Mouse (Mus musculus) heart, embryonic 15.5 days (tissue): ENCODE data around the gene Sh2d4b. TPM values are rescaled to one million over a fixed set of nuclear protein-coding genes. Genes with fewer than 3 reads are reported as not detected.

Experiments used
- ATAC-seq: fragments of 200-750 bp; cut with Nextera tagmentation; replicated peaks from 2 replicates; pipeline ENCODE4 v1.8.0; 2017; ENCODE audit warnings: low read depth, moderate TSS enrichment; ENCODE audit not compliant: insufficient number of reproducible peaks, insufficient read depth, low FRiP score
- H3K27ac ChIP-seq: fragments of 300-500 bp; sonication (generic); 2 replicates; pipeline ENCODE4 v1.5.1; 2015; ENCODE audit warnings: mild to moderate bottlenecking, inconsistent platforms
- H3K27me3 ChIP-seq: fragments of 300-500 bp; sonication (generic); 2 replicates; pipeline ENCODE4 v1.6.1; 2015; ENCODE audit warnings: inconsistent platforms
- H3K36me3 ChIP-seq: fragments of 300-500 bp; sonication (generic); 2 replicates; pipeline ENCODE4 v1.6.1; 2015; ENCODE audit warnings: mild to moderate bottlenecking, inconsistent platforms
- H3K4me1 ChIP-seq: fragments of 300-500 bp; sonication (generic); replicated peaks from 2 replicates; pipeline ENCODE4 v1.6.1; 2015; ENCODE audit warnings: inconsistent platforms
- H3K4me2 ChIP-seq: fragments of 300-500 bp; sonication (generic); 2 replicates; pipeline ENCODE4 v1.6.1; 2015; ENCODE audit warnings: inconsistent platforms, mild to moderate bottlenecking, moderate library complexity
- H3K4me3 ChIP-seq: fragments of 300-500 bp; sonication (generic); 2 replicates; pipeline ENCODE4 v1.5.1; 2015; ENCODE audit warnings: mild to moderate bottlenecking, inconsistent platforms
- H3K9ac ChIP-seq: fragments of 300-500 bp; sonication (generic); 2 replicates; pipeline ENCODE4 v1.6.1; 2015; ENCODE audit warnings: mild to moderate bottlenecking, inconsistent platforms
- H3K9me3 ChIP-seq: fragments of 300-500 bp; sonication (generic); replicated peaks from 2 replicates; pipeline ENCODE4 v1.6.1; 2016; ENCODE audit warnings: inconsistent platforms
- WGBS: fragments of 180-500 bp; shearing (Covaris S2); methylation state at CpG from one replicate; pipeline ENCODE4 v1.1.7; 2015; ENCODE audit warnings: mixed read lengths; 5-methylcytosine and 5-hydroxymethylcytosine counted together
- polyA plus RNA-seq: library from polyadenylated mRNA; unstranded; fragments of >200 nt; fragmentation: Nextera tagmentation; extraction: Ambion mirVana; gene quantifications from 2 replicates; pipeline ENCODE4 v1.2.1, GENCODE M21; 2015

The Sh2d4b gene
- polyA plus RNA-seq, 1 experiment from 2014 or later = 0.69 TPM

- H3K27ac ChIP-seq = peak overlapping the region; percentile 43
- no peaks in the 10 kb centered on the region for H3K27me3 ChIP-seq
- no peaks in the 10 kb centered on the region for H3K36me3 ChIP-seq
- no peaks in the 10 kb centered on the region for H3K9me3 ChIP-seq
- peak; percentile 47 for ATAC-seq
- WGBS = 48% methylated on average over 10 of the region's 10 CpGs
- H3K4me2 ChIP-seq = peak overlapping the region; percentile 16; the same call in 1 of the 2 replicates
- H3K4me1 ChIP-seq = peaks cover 24% of the 10 kb centered on the region
- no peak overlapping the region for H3K9ac ChIP-seq
- no peak overlapping the region for H3K4me3 ChIP-seq
These were observed 31.5 kb upstream of the Sh2d4b start for GRCm38 (mm10) chr14:40924378-40925113.

GRCm38 (mm10) chr14:40921241-40921640, 28.2 kb upstream of the Sh2d4b start:
- ATAC-seq = no peak
- H3K4me1 ChIP-seq = peaks cover 13% of the 10 kb centered on the region
- no peaks in the 10 kb centered on the region for H3K36me3 ChIP-seq
- H3K4me3 ChIP-seq = no peak overlapping the region
- no peaks in the 10 kb centered on the region for H3K9me3 ChIP-seq
- no peak overlapping the region for H3K27ac ChIP-seq
- H3K27me3 ChIP-seq = no peaks in the 10 kb centered on the region
- H3K4me2 ChIP-seq = no peak overlapping the region
- 83% methylated on average over 1 of the region's 1 CpGs for WGBS
- no peak overlapping the region for H3K9ac ChIP-seq

DNA sequence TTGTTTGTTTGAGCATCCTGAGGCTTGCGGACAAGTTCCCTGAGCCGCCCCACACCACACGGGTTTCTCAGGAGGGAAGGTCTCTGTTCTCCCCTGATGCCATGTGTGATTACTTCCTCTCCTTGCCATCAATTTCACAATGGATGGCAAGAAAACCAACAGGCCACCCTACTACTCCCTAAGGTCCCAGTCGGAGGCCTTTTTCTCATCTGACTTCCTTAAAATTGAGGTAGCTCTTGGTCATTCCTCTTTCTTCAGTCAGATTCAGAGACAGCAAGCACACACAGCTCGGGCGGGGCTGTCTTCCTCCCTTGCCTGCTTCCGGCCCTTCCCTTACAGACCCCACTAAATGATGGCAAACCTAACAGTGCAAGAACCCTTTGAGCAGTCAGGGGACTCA, 26.5 kb upstream of the Sh2d4b start:
- H3K4me1 ChIP-seq = peaks cover 20% of the 10 kb centered on the region
- ATAC-seq = no peak
- no peak overlapping the region for H3K4me2 ChIP-seq
- no peak overlapping the region for H3K9ac ChIP-seq
- H3K36me3 ChIP-seq = no peaks in the 10 kb centered on the region
- H3K27ac ChIP-seq = no peak overlapping the region
- WGBS = 81% methylated on average over 7 of the region's 7 CpGs
- H3K9me3 ChIP-seq = no peaks in the 10 kb centered on the region
- H3K4me3 ChIP-seq = no peak overlapping the region
- H3K27me3 ChIP-seq = no peaks in the 10 kb centered on the region

DNA sequence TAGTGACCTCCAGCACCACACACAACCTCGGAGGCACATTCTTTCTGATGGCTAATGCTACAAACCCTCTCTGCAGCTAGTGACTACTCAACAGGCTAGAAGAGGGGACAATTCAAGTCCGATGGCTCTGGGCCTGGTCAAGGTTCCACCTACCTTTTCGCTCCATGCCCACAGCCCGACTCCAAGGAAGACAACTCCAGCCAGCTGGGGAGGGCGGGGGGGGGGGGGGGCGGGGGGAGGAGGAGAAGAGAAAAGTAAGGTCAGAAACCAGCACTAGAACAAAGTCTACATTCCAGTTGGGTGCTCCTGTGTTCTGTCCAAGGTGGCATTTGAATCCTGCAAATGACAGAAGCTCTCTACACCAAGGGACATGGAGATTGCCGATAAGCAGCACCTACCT, 25.4 kb upstream of the Sh2d4b start:
- H3K27me3 ChIP-seq = no peaks in the 10 kb centered on the region
- H3K9me3 ChIP-seq = no peaks in the 10 kb centered on the region
- H3K9ac ChIP-seq = no peak overlapping the region
- H3K36me3 ChIP-seq = peaks cover 2% of the 10 kb centered on the region
- no peak overlapping the region for H3K4me3 ChIP-seq
- no peak overlapping the region for H3K27ac ChIP-seq
- H3K4me1 ChIP-seq = peaks cover 24% of the 10 kb centered on the region
- no peak for ATAC-seq
- WGBS = 65% methylated on average over 6 of the region's 7 CpGs
- no peak overlapping the region for H3K4me2 ChIP-seq

DNA sequence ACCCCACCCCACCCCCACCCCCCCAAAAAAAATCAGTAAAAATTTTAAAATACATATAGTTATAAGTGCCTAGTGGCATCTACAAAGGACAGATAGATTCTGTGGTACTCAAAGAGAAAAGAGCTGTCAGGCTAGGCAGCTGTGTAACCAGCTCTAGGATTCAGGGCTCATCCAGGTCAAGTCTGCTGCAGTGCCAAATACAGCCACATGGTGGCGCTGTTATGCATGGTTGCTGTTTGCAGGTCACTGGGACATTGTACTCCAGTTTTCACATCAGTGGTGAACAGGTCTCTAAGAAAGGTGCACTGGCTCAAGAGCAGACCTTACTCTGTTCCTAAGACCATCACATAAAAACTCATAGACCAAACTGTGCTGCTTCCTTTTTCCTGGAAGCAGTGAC, 24.6 kb upstream of the Sh2d4b start:
- Histone ChIP-seq H3K27me3 (no peaks in the 10 kb centered on the region), H3K36me3 (peaks cover 11% of the 10 kb centered on the region), H3K27ac (no peak overlapping the region), H3K4me2 (no peak overlapping the region), H3K4me1 (peaks cover 24% of the 10 kb centered on the region), H3K4me3 (no peak overlapping the region), H3K9me3 (no peaks in the 10 kb centered on the region), H3K9ac (no peak overlapping the region)
- 0% methylated on average over 1 of the region's 1 CpGs for WGBS
- no peak for ATAC-seq

GRCm38 (mm10) chr14:40916667-40917066, 23.6 kb upstream of the Sh2d4b start:
- H3K27me3 ChIP-seq = no peaks in the 10 kb centered on the region
- 89% methylated on average over 15 of the region's 15 CpGs for whole genome bisulfite sequencing

DNA sequence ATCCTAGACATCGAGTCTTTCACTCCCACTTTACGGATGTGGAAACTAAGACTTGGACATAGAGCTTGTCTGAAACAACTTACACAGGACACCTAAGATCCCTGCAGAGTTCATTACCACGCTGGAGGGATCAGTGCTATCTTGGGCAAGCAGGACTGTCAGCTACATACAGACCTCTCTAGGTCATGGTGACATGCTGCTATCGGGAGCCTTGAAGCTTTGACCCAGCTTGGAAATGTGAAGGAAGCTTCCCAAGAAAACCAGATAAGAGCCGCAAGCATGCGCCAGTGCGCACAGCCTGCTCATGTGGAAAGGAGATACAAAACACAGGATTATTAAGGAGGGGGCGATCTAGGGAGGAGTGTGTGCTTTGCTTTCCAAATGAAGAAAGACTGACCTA, 22.8 kb upstream of the Sh2d4b start:
- H3K36me3 ChIP-seq = peaks cover 11% of the 10 kb centered on the region
- peaks cover 24% of the 10 kb centered on the region for H3K4me1 ChIP-seq
- H3K9ac ChIP-seq = no peak overlapping the region
- H3K27me3 ChIP-seq = no peaks in the 10 kb centered on the region
- H3K4me2 ChIP-seq = no peak overlapping the region
- no peaks in the 10 kb centered on the region for H3K9me3 ChIP-seq
- no peak overlapping the region for H3K4me3 ChIP-seq
- H3K27ac ChIP-seq = no peak overlapping the region
- 62% methylated on average over 8 of the region's 8 CpGs for WGBS
- ATAC-seq = no peak

More at GRCm38 (mm10) chr14:40916667-40917066, 23.6 kb upstream of the Sh2d4b start:
- no peak overlapping the region for H3K27ac ChIP-seq
- no peak for ATAC-seq
- H3K9ac ChIP-seq = no peak overlapping the region
- peaks cover 11% of the 10 kb centered on the region for H3K36me3 ChIP-seq
- H3K9me3 ChIP-seq = no peaks in the 10 kb centered on the region
- H3K4me3 ChIP-seq = no peak overlapping the region
- no peak overlapping the region for H3K4me2 ChIP-seq
- peaks cover 24% of the 10 kb centered on the region for H3K4me1 ChIP-seq

GRCm38 (mm10) chr14:40914701-40915100, 21.6 kb upstream of the Sh2d4b start:
- Histone ChIP-seq H3K4me3 (no peak overlapping the region), H3K9me3 (no peaks in the 10 kb centered on the region), H3K4me1 (peaks cover 24% of the 10 kb centered on the region), H3K4me2 (no peak overlapping the region), H3K9ac (no peak overlapping the region), H3K27ac (peak overlapping the region; percentile 40; the same call in 1 of the 2 replicates), H3K27me3 (no peaks in the 10 kb centered on the region), H3K36me3 (peaks cover 18% of the 10 kb centered on the region)
- WGBS = 47% methylated on average over 3 of the region's 3 CpGs
- ATAC-seq = 0 out of 2 replicates have a peak, but pooled peaks have one; percentile 35

DNA sequence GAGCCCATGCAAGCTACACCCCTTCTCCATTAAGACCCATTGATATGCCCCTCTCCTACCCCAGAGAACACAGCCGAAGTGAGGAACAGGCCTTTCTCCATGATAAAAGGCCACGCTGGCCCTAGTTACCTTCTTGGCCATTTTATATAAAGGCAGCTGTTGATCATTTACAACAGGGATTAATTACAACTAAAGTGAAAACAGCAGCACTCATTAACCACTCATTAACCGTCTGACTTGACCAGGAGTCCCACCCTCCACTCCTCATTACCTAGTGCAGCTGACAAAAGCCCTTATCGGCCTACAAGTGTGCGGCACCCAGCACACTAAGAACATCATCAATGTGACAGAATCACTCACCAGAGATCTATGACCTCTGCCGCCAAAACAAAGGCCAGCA, 20.6 kb upstream of the Sh2d4b start:
- Histone ChIP-seq H3K4me2 (no peak overlapping the region), H3K36me3 (peaks cover 28% of the 10 kb centered on the region), H3K9ac (no peak overlapping the region), H3K27me3 (no peaks in the 10 kb centered on the region), H3K4me1 (peaks cover 24% of the 10 kb centered on the region), H3K9me3 (no peaks in the 10 kb centered on the region), H3K27ac (no peak overlapping the region), H3K4me3 (no peak overlapping the region)
- 74% methylated on average over 6 of the region's 6 CpGs for WGBS
- ATAC-seq = no peak

- Histone ChIP-seq H3K27me3 (no peaks in the 10 kb centered on the region), H3K4me2 (no peak overlapping the region), H3K4me3 (no peak overlapping the region), H3K36me3 (peaks cover 44% of the 10 kb centered on the region), H3K27ac (no peak overlapping the region), H3K9me3 (no peaks in the 10 kb centered on the region), H3K9ac (no peak overlapping the region), H3K4me1 (peaks cover 29% of the 10 kb centered on the region)
- ATAC-seq = no peak
These were observed 18.5 kb upstream of the Sh2d4b start for GRCm38 (mm10) chr14:40911529-40911928.

DNA sequence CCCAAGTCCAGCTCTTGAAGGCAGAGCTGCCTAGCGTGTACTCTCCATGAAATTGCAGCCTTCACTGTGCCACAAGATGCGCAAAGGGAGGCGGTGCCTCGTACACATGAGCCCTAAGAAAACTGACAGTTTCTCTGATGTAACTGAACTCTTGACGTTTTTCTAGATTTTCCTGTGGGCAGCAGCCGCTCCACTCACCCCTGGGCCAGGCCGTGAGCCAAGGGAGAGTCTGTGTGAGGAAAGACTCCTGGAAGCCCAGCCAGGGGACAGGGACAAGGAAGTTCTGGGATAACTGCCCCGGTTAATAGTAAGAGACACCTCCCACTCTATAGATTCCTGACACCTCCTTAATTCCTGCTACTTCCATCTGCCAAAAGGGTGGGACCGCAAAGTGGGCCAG, 15.7 kb upstream of the Sh2d4b start:
- WGBS = 79% methylated on average over 9 of the region's 9 CpGs
- Histone ChIP-seq H3K9ac (no peak overlapping the region), H3K4me2 (no peak overlapping the region), H3K9me3 (no peaks in the 10 kb centered on the region), H3K36me3 (peaks cover 44% of the 10 kb centered on the region), H3K27ac (no peak overlapping the region), H3K4me1 (peaks cover 16% of the 10 kb centered on the region), H3K27me3 (no peaks in the 10 kb centered on the region), H3K4me3 (no peak overlapping the region)
- no peak for ATAC-seq

- Histone ChIP-seq H3K4me1 (peaks cover 17% of the 10 kb centered on the region), H3K27me3 (no peaks in the 10 kb centered on the region), H3K27ac (peak overlapping the region; percentile 61), H3K36me3 (peaks cover 33% of the 10 kb centered on the region; the same call in 1 of the 2 replicates), H3K9me3 (no peaks in the 10 kb centered on the region), H3K4me2 (no peak overlapping the region), H3K9ac (no peak overlapping the region), H3K4me3 (no peak overlapping the region)
- WGBS = 35% methylated on average over 9 of the region's 9 CpGs
- peak; percentile 82 for ATAC-seq
These were observed 13.7 kb upstream of the Sh2d4b start for GRCm38 (mm10) chr14:40906770-40907169.
